ENCODE assay signal across 8 mouse cellular contexts in genomic region chr17:83916684-83917166, GRCm38 (mm10).
A peak's percentile ranks its signal among the peaks of the same experiment; 100 is the strongest.
DNase-seq lines count a peak whose midpoint lies in the region; ATAC-seq and TF ChIP-seq lines count a peak whose summit lies in the region.

No protein-coding gene starts in this region.

- 29% methylated on average over 10 of the region's 10 CpGs for WGBS in liver, postnatal 0 days (ENCODE audit: insufficient replicate concordance)
- WGBS in embryonic facial prominence, embryonic 15.5 days = 17% methylated on average over 10 of the region's 10 CpGs
- 6% methylated on average over 10 of the region's 10 CpGs for WGBS in heart, postnatal 0 days
- 6% methylated on average over 10 of the region's 10 CpGs for WGBS in limb, embryonic 15.5 days

- H3K9me3 ChIP-seq in liver, postnatal 0 days (ENCODE audit: low read length) = no peaks in the 10 kb centered on the region
- H3K9me3 ChIP-seq in embryonic facial prominence, embryonic 15.5 days (replicated peaks) = no peaks in the 10 kb centered on the region
- H3K9me3 ChIP-seq in heart, postnatal 0 days (replicated peaks; ENCODE audit: control insufficient read depth, low read length) = no peaks in the 10 kb centered on the region
- no peaks in the 10 kb centered on the region for H3K9me3 ChIP-seq in limb, embryonic 15.5 days

- TF ChIP-seq EP300 in liver, postnatal 0 days (IDR thresholded peaks at IDR 0.05; ENCODE audit: low read depth) = no peak
- TF ChIP-seq EP300 in heart, postnatal 0 days (IDR thresholded peaks at IDR 0.05; ENCODE audit: low read depth) = no peak

- H3K4me3 ChIP-seq in liver, postnatal 0 days (ENCODE audit: low read depth, low read length) = no peak overlapping the region
- no peak overlapping the region for H3K4me3 ChIP-seq in embryonic facial prominence, embryonic 15.5 days (replicated peaks)
- no peak overlapping the region for H3K4me3 ChIP-seq in heart, postnatal 0 days (ENCODE audit: low read depth, low read length)
- no peak overlapping the region for H3K4me3 ChIP-seq in limb, embryonic 15.5 days

- H3K36me3 ChIP-seq in liver, postnatal 0 days (replicated peaks; ENCODE audit: insufficient read depth, low read length) = no peaks in the 10 kb centered on the region
- H3K36me3 ChIP-seq in embryonic facial prominence, embryonic 15.5 days = no peaks in the 10 kb centered on the region
- H3K36me3 ChIP-seq in heart, postnatal 0 days (replicated peaks; ENCODE audit: control insufficient read depth, insufficient read depth, low read length) = no peaks in the 10 kb centered on the region
- no peaks in the 10 kb centered on the region for H3K36me3 ChIP-seq in limb, embryonic 15.5 days

- no peak for TF ChIP-seq CTCF in liver, postnatal 0 days (IDR thresholded peaks at IDR 0.05; ENCODE audit: low read depth)
- TF ChIP-seq CTCF in heart, postnatal 0 days (IDR thresholded peaks at IDR 0.05; ENCODE audit: low read depth) = no peak

- no peaks in the 10 kb centered on the region for H3K27me3 ChIP-seq in liver, postnatal 0 days (ENCODE audit: insufficient read depth, low read length)
- no peaks in the 10 kb centered on the region for H3K27me3 ChIP-seq in embryonic facial prominence, embryonic 15.5 days
- no peaks in the 10 kb centered on the region for H3K27me3 ChIP-seq in heart, postnatal 0 days (ENCODE audit: control insufficient read depth, insufficient read depth, low read length)
- no peaks in the 10 kb centered on the region for H3K27me3 ChIP-seq in limb, embryonic 15.5 days

- no peak overlapping the region for H3K4me2 ChIP-seq in liver, postnatal 0 days (ENCODE audit: low read depth, low read length)
- no peak overlapping the region for H3K4me2 ChIP-seq in embryonic facial prominence, embryonic 15.5 days (replicated peaks)
- H3K4me2 ChIP-seq in heart, postnatal 0 days (ENCODE audit: low read depth, low read length) = no peak overlapping the region
- H3K4me2 ChIP-seq in limb, embryonic 15.5 days = no peak overlapping the region

- no peak overlapping the region for H3K9ac ChIP-seq in liver, postnatal 0 days (replicated peaks)
- peak overlapping the region; percentile 15; the same call in 1 of the 2 replicates for H3K9ac ChIP-seq in embryonic facial prominence, embryonic 15.5 days
- no peak overlapping the region for H3K9ac ChIP-seq in heart, postnatal 0 days (replicated peaks; ENCODE audit: low read depth, low read length)
- H3K9ac ChIP-seq in limb, embryonic 15.5 days = no peak overlapping the region

- no peak overlapping the region for H3K27ac ChIP-seq in liver, postnatal 0 days (ENCODE audit: low read depth)
- H3K27ac ChIP-seq in embryonic facial prominence, embryonic 15.5 days (replicated peaks) = peak overlapping the region; percentile 71
- peak overlapping the region; percentile 76 for H3K27ac ChIP-seq in heart, postnatal 0 days (ENCODE audit: low read depth)
- peak overlapping the region; percentile 81 for H3K27ac ChIP-seq in limb, embryonic 15.5 days

- DNase-seq in liver = peak; percentile 31
- no peak for DNase-seq in liver, postnatal 0 days
- peak; percentile 79 for DNase-seq in heart, postnatal 0 days (ENCODE audit: low spot score)
- DNase-seq in cerebellum, postnatal 25 days = no peak
- no peak for DNase-seq in natural killer cell, adult 2 months (ENCODE audit: low spot score in 2 of 2)
- DNase-seq in spleen, postnatal 36 days (ENCODE audit: low spot score in 2 of 2) = no peak

- no peak for ATAC-seq in liver, postnatal 0 days
- ATAC-seq in embryonic facial prominence, embryonic 15.5 days (ENCODE audit: insufficient number of reproducible peaks, low FRiP score, low TSS enrichment, low read depth) = peak; percentile 13; the same call in 1 of the 2 replicates
- peak; percentile 76 for ATAC-seq in heart, postnatal 0 days (ENCODE audit: insufficient read depth, low read depth)
- ATAC-seq in limb, embryonic 15.5 days (ENCODE audit: insufficient number of reproducible peaks, low FRiP score, low TSS enrichment, low read depth) = peak; percentile 69; the same call in 1 of the 2 replicates

- H3K4me1 ChIP-seq in liver, postnatal 0 days (ENCODE audit: insufficient read depth) = no peaks in the 10 kb centered on the region; the same call in 1 of the 2 replicates
- H3K4me1 ChIP-seq in embryonic facial prominence, embryonic 15.5 days = peaks cover 78% of the 10 kb centered on the region
- H3K4me1 ChIP-seq in heart, postnatal 0 days (ENCODE audit: control insufficient read depth, insufficient read depth) = peaks cover 20% of the 10 kb centered on the region
- H3K4me1 ChIP-seq in limb, embryonic 15.5 days = peaks cover 75% of the 10 kb centered on the region

Comparison
In these comparisons a context has a peak if more than half of its experiments do, and no peak if none do; other contexts are left out.
1. DNase-seq: peak in liver (single experiment) and heart, postnatal 0 days (single experiment); none in liver, postnatal 0 days (single experiment), cerebellum, postnatal 25 days (0 of 2), natural killer cell, adult 2 months (0 of 2) and spleen, postnatal 36 days (0 of 2).